Mouse (Mus musculus): Measurements from ENCODE around the gene Fbxl17. TPM values are rescaled to one million over a fixed set of nuclear protein-coding genes. Genes with fewer than 3 reads are reported as not detected.

Fbxl17 gene
- polyA plus RNA-seq, 1 experiment from 2014 or later = 17.4 TPM

DNA sequence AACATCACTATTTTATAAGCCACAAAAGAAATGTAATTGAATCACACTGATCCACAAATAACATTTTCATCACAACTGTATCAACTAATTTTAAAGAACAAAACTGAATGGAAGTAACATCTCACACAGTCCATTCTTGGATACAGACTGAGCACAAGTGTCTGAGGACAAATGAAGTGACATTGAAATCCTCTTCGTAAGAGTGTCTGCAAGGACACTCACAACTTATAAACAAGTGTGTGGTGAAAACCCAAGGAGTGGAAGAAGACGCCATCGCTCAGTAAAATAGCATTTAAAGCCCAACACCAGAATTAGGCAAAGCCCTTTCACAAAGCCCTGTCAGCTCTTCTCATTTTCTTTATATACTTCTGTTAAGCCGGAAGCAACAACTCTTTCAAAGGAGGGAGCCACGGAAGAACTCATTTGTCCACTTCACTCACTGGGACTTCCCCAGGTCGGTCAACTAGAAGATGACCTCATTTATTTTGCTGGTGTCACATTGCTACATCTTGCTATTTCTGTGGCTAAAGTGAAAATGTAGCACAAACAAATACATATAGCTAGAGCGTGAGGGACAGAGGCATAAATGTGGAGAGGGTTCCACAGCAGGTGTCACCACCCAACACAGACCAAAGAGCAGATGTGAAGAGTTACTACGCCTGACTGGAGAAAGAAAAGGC is 130.0 kb downstream of the Fbxl17 start:
- no peaks in the 10 kb centered on the region for H3K36me3 ChIP-seq (ENCODE audit: control insufficient read depth, insufficient read depth, low read length)
- 72% methylated on average over 8 of the region's 8 CpGs for WGBS
- H3K4me3 ChIP-seq (ENCODE audit: control insufficient read depth in 1 of 2, insufficient read depth in 1 of 2, low read depth in 1 of 2, low read length in 2 of 2) = no peak overlapping the region
- H3K4me2 ChIP-seq (ENCODE audit: low read length) = no peak overlapping the region
- no peaks in the 10 kb centered on the region for H3K27me3 ChIP-seq (ENCODE audit: control insufficient read depth, insufficient read depth, low read length)
- H3K4me1 ChIP-seq (ENCODE audit: control insufficient read depth in 2 of 2, insufficient read depth in 2 of 2, low read length in 2 of 2) = peaks cover 9 to 11% of the 10 kb centered on the region in 2 experiments
- no peaks in the 10 kb centered on the region for H3K9me3 ChIP-seq (ENCODE audit: control insufficient read depth, low read length)
- no peak overlapping the region for H3K27ac ChIP-seq (replicated peaks in 1 of 2; ENCODE audit: control insufficient read depth in 1 of 2, insufficient read depth in 1 of 2, low read depth in 2 of 2, low read length in 2 of 2)
- no peak for ATAC-seq (ENCODE audit: insufficient number of reproducible peaks, insufficient read depth, low FRiP score, low read depth)
- no peak overlapping the region for H3K9ac ChIP-seq (ENCODE audit: low read length)

- H3K36me3 ChIP-seq (ENCODE audit: control insufficient read depth, insufficient read depth, low read length) = no peaks in the 10 kb centered on the region
- WGBS = 87% methylated on average over 6 of the region's 6 CpGs
- no peak overlapping the region for H3K4me3 ChIP-seq (ENCODE audit: control insufficient read depth in 1 of 2, insufficient read depth in 1 of 2, low read depth in 1 of 2, low read length in 2 of 2)
- H3K4me2 ChIP-seq (ENCODE audit: low read length) = no peak overlapping the region
- no peak overlapping the region for H3K9ac ChIP-seq (ENCODE audit: low read length)
- H3K4me1 ChIP-seq (ENCODE audit: control insufficient read depth in 2 of 2, insufficient read depth in 2 of 2, low read length in 2 of 2) = peaks cover 11 to 12% of the 10 kb centered on the region in 2 experiments
- H3K27me3 ChIP-seq (ENCODE audit: control insufficient read depth, insufficient read depth, low read length) = no peaks in the 10 kb centered on the region
- no peaks in the 10 kb centered on the region for H3K9me3 ChIP-seq (ENCODE audit: control insufficient read depth, low read length)
- no peak overlapping the region for H3K27ac ChIP-seq (replicated peaks in 1 of 2; ENCODE audit: control insufficient read depth in 1 of 2, insufficient read depth in 1 of 2, low read depth in 2 of 2, low read length in 2 of 2)
- ATAC-seq (ENCODE audit: insufficient number of reproducible peaks, insufficient read depth, low FRiP score, low read depth) = no peak
These were observed 132.3 kb downstream of the Fbxl17 start for GRCm38 (mm10) chr17:63367476-63367875.

- no peak overlapping the region for H3K27ac ChIP-seq (replicated peaks in 1 of 2; ENCODE audit: control insufficient read depth in 1 of 2, insufficient read depth in 1 of 2, low read depth in 2 of 2, low read length in 2 of 2)
- H3K4me3 ChIP-seq (ENCODE audit: control insufficient read depth in 1 of 2, insufficient read depth in 1 of 2, low read depth in 1 of 2, low read length in 2 of 2) = no peak overlapping the region
- H3K4me1 ChIP-seq (ENCODE audit: control insufficient read depth in 2 of 2, insufficient read depth in 2 of 2, low read length in 2 of 2) = peaks cover 11 to 12% of the 10 kb centered on the region in 2 experiments
- no peaks in the 10 kb centered on the region for H3K9me3 ChIP-seq (ENCODE audit: control insufficient read depth, low read length)
- no peaks in the 10 kb centered on the region for H3K27me3 ChIP-seq (ENCODE audit: control insufficient read depth, insufficient read depth, low read length)
- no peak overlapping the region for H3K4me2 ChIP-seq (ENCODE audit: low read length)
- no peaks in the 10 kb centered on the region for H3K36me3 ChIP-seq (ENCODE audit: control insufficient read depth, insufficient read depth, low read length)
- 56% methylated on average over 11 of the region's 11 CpGs for WGBS
- no peak for ATAC-seq (ENCODE audit: insufficient number of reproducible peaks, insufficient read depth, low FRiP score, low read depth)
- no peak overlapping the region for H3K9ac ChIP-seq (ENCODE audit: low read length)
These were observed 133.8 kb downstream of the Fbxl17 start for GRCm38 (mm10) chr17:63366045-63366444.

DNA sequence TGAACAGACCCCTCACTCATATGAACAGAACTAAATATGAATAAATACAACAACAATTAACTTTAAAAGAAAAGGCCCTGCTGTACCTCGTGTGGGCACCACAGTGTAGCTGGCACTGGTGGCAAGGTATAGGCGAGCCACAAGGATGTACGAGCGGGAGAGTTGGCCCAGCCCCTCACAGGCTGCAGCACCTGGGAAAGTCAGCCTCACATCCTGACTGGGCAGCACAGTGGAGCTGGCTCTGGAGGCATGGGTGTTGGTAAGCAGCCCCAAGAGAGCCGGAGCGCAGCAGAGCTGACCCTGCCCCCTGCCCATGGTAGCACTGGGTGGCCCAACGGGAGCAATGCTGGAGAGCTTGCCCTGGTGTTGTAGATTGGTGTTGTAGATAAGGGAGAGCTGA is 135.2 kb downstream of the Fbxl17 start:
- Histone ChIP-seq H3K36me3 (ENCODE audit: control insufficient read depth, insufficient read depth, low read length) (no peaks in the 10 kb centered on the region), H3K4me2 (ENCODE audit: low read length) (no peak overlapping the region), H3K27me3 (ENCODE audit: control insufficient read depth, insufficient read depth, low read length) (no peaks in the 10 kb centered on the region), H3K27ac (replicated peaks in 1 of 2; ENCODE audit: control insufficient read depth in 1 of 2, insufficient read depth in 1 of 2, low read depth in 2 of 2, low read length in 2 of 2) (no peak overlapping the region), H3K9me3 (ENCODE audit: control insufficient read depth, low read length) (no peaks in the 10 kb centered on the region), H3K4me1 (ENCODE audit: control insufficient read depth in 2 of 2, insufficient read depth in 2 of 2, low read length in 2 of 2) (peaks cover 4 to 7% of the 10 kb centered on the region in 2 experiments; a peak in 2 of 4 replicates), H3K9ac (ENCODE audit: low read length) (no peak overlapping the region), H3K4me3 (ENCODE audit: control insufficient read depth in 1 of 2, insufficient read depth in 1 of 2, low read depth in 1 of 2, low read length in 2 of 2) (no peak overlapping the region)
- ATAC-seq (ENCODE audit: insufficient number of reproducible peaks, insufficient read depth, low FRiP score, low read depth) = no peak
- 83% methylated on average over 7 of the region's 7 CpGs for WGBS

DNA sequence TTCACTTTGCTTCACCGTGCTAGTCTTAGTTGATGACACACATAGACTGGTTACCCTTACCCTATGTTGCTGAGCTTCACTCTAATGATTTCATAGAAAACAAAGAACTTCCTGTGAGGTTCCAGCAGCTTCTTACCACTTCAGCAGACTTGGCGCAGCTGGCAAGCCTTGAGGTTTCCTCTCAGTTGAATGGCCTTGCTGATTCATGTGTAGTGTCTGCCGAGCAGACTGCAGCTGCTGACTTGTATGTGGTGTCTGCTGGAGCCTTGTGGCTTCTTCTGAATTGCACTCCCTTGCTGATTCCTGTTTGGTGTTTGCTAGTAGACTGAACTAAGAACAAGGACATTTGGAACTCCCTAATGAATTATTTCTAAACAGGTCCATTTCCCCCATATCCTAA is 137.6 kb downstream of the Fbxl17 start:
- 71% methylated on average over 3 of the region's 3 CpGs for WGBS

DNA sequence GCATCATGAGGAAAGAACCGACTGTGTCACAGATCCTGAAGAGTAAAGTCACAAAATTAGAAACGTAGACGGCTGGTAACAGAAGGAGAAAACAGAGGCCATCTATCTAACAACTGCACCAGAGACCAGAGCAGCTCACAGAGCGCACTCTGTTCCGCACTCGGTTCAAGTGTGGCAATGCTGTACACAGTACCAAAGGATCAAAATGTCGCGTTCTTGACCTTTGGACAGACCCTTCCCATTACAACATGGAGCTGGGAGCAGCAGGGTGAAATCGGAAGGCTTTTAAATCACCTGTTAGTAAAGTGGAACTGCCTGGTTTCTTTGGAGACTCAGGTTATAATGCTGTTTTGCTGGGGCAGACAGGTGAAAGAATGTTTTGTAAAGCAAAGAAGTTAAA is 138.1 kb downstream of the Fbxl17 start:
- peaks cover 0 to 3% of the 10 kb centered on the region in 2 experiments; a peak in 1 of 4 replicates for H3K4me1 ChIP-seq (ENCODE audit: control insufficient read depth in 2 of 2, insufficient read depth in 2 of 2, low read length in 2 of 2)
- no peaks in the 10 kb centered on the region for H3K9me3 ChIP-seq (ENCODE audit: control insufficient read depth, low read length)
- H3K4me2 ChIP-seq (ENCODE audit: low read length) = no peak overlapping the region
- no peak overlapping the region for H3K9ac ChIP-seq (ENCODE audit: low read length)
- H3K27me3 ChIP-seq (ENCODE audit: control insufficient read depth, insufficient read depth, low read length) = no peaks in the 10 kb centered on the region
- H3K4me3 ChIP-seq (ENCODE audit: control insufficient read depth in 1 of 2, insufficient read depth in 1 of 2, low read depth in 1 of 2, low read length in 2 of 2) = no peak overlapping the region
- H3K27ac ChIP-seq (replicated peaks in 1 of 2; ENCODE audit: control insufficient read depth in 1 of 2, insufficient read depth in 1 of 2, low read depth in 2 of 2, low read length in 2 of 2) = no peak overlapping the region
- no peaks in the 10 kb centered on the region for H3K36me3 ChIP-seq (ENCODE audit: control insufficient read depth, insufficient read depth, low read length)
- 91% methylated on average over 9 of the region's 9 CpGs for WGBS
- no peak for ATAC-seq (ENCODE audit: insufficient number of reproducible peaks, insufficient read depth, low FRiP score, low read depth)

More for the DNA sequence above, 137.6 kb downstream of the Fbxl17 start:
- H3K27me3 ChIP-seq (ENCODE audit: control insufficient read depth, insufficient read depth, low read length) = no peaks in the 10 kb centered on the region
- H3K4me3 ChIP-seq (ENCODE audit: control insufficient read depth in 1 of 2, insufficient read depth in 1 of 2, low read depth in 1 of 2, low read length in 2 of 2) = no peak overlapping the region
- ATAC-seq (ENCODE audit: insufficient number of reproducible peaks, insufficient read depth, low FRiP score, low read depth) = no peak
- peaks cover 0 to 3% of the 10 kb centered on the region in 2 experiments; a peak in 1 of 4 replicates for H3K4me1 ChIP-seq (ENCODE audit: control insufficient read depth in 2 of 2, insufficient read depth in 2 of 2, low read length in 2 of 2)
- no peak overlapping the region for H3K9ac ChIP-seq (ENCODE audit: low read length)
- H3K4me2 ChIP-seq (ENCODE audit: low read length) = no peak overlapping the region
- no peaks in the 10 kb centered on the region for H3K9me3 ChIP-seq (ENCODE audit: control insufficient read depth, low read length)
- H3K27ac ChIP-seq (replicated peaks in 1 of 2; ENCODE audit: control insufficient read depth in 1 of 2, insufficient read depth in 1 of 2, low read depth in 2 of 2, low read length in 2 of 2) = no peak overlapping the region
- H3K36me3 ChIP-seq (ENCODE audit: control insufficient read depth, insufficient read depth, low read length) = no peaks in the 10 kb centered on the region

DNA sequence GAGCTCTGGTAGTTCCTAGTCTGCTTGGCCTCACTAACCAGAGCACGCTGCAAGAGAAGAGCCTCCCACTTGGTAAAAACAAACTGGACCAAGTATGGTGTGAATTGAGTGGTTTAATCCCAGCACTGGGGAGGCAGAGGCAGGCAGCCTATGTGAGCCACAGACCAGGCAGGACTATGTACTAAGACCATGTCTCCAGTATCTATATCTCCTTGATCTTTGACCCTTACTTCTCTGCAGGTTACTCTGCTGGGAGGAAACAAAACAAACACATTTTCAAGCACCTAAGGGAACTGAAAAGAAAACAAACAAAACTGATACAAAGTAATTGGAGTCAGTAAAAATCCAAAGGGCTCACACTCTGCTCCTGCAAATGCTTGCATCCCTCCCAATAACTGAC is 141.0 kb downstream of the Fbxl17 start:
- Histone ChIP-seq H3K27ac (replicated peaks in 1 of 2; ENCODE audit: control insufficient read depth in 1 of 2, insufficient read depth in 1 of 2, low read depth in 2 of 2, low read length in 2 of 2) (no peak overlapping the region), H3K4me3 (ENCODE audit: control insufficient read depth in 1 of 2, insufficient read depth in 1 of 2, low read depth in 1 of 2, low read length in 2 of 2) (no peak overlapping the region), H3K4me1 (ENCODE audit: control insufficient read depth in 2 of 2, insufficient read depth in 2 of 2, low read length in 2 of 2) (no peaks in the 10 kb centered on the region), H3K36me3 (ENCODE audit: control insufficient read depth, insufficient read depth, low read length) (peaks cover 5% of the 10 kb centered on the region; the same call in 1 of the 2 replicates), H3K4me2 (ENCODE audit: low read length) (no peak overlapping the region), H3K27me3 (ENCODE audit: control insufficient read depth, insufficient read depth, low read length) (no peaks in the 10 kb centered on the region), H3K9me3 (ENCODE audit: control insufficient read depth, low read length) (no peaks in the 10 kb centered on the region), H3K9ac (ENCODE audit: low read length) (no peak overlapping the region)
- no peak for ATAC-seq (ENCODE audit: insufficient number of reproducible peaks, insufficient read depth, low FRiP score, low read depth)
- 81% methylated on average over 1 of the region's 1 CpGs for WGBS

GRCm38 (mm10) chr17:63356202-63356601 is 143.6 kb downstream of the Fbxl17 start:
- WGBS = 90% methylated on average over 3 of the region's 3 CpGs
- Histone ChIP-seq H3K4me2 (ENCODE audit: low read length) (no peak overlapping the region), H3K4me1 (ENCODE audit: control insufficient read depth in 2 of 2, insufficient read depth in 2 of 2, low read length in 2 of 2) (no peaks in the 10 kb centered on the region), H3K9me3 (ENCODE audit: control insufficient read depth, low read length) (no peaks in the 10 kb centered on the region), H3K27me3 (ENCODE audit: control insufficient read depth, insufficient read depth, low read length) (no peaks in the 10 kb centered on the region), H3K4me3 (ENCODE audit: control insufficient read depth in 1 of 2, insufficient read depth in 1 of 2, low read depth in 1 of 2, low read length in 2 of 2) (no peak overlapping the region), H3K9ac (ENCODE audit: low read length) (no peak overlapping the region), H3K36me3 (ENCODE audit: control insufficient read depth, insufficient read depth, low read length) (peaks cover 5% of the 10 kb centered on the region; the same call in 1 of the 2 replicates), H3K27ac (replicated peaks in 1 of 2; ENCODE audit: control insufficient read depth in 1 of 2, insufficient read depth in 1 of 2, low read depth in 2 of 2, low read length in 2 of 2) (no peak overlapping the region)
- ATAC-seq (ENCODE audit: insufficient number of reproducible peaks, insufficient read depth, low FRiP score, low read depth) = no peak

All from heart, embryonic 14.5 days (tissue).